Mouse (Mus musculus): Measurements from ENCODE around the gene Dlx2. TPM values are rescaled to one million over a fixed set of nuclear protein-coding genes. Genes with fewer than 3 reads are reported as not detected.

The Dlx2 gene
- polyA plus RNA-seq, 1 experiment = not detected

DNA sequence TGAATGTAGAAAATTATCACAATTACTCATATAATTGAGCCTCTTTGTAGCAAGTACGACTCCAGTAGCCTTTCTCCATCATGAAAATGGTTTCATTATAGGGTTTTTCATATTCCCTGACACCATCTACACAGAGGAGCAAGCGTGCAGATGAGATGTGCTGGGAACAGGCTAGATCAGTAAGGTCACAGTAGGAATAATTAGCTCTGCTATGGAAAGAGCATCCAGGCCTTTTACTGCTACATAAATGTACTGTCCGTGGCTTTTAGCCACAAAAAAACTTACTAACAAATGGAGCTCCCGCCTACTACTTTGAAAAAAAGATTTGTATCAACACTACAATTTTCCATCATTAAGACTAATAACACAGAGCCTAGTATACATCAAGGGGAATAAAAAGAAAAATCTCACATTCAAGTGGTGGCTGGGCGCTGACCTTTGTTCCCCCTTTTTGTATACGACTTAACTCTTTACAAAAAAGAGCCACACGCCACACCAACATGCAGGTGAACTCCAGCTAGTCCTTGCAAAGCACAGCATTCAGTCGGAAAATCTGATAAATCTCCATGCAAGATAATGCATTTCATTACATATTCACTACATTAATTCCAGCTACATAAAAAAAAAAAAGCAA lies 29.0 kb downstream of the Dlx2 start:
- TF ChIP-seq FLI1 (IDR thresholded peaks at IDR 0.05; ENCODE audit: low read length) = no peak
- no peak for TF ChIP-seq GATA1 (IDR thresholded peaks at IDR 0.05; ENCODE audit: borderline replicate concordance, low read length)
- Histone ChIP-seq H3K9me3 (no peaks in the 10 kb centered on the region), H3K4me1 (peaks cover under 1% of the 10 kb centered on the region), H3K4me3 (replicated peaks) (no peak overlapping the region), H3K36me3 (replicated peaks; ENCODE audit: low read length) (no peaks in the 10 kb centered on the region), H3K27me3 (replicated peaks) (peaks cover 18% of the 10 kb centered on the region)

DNA sequence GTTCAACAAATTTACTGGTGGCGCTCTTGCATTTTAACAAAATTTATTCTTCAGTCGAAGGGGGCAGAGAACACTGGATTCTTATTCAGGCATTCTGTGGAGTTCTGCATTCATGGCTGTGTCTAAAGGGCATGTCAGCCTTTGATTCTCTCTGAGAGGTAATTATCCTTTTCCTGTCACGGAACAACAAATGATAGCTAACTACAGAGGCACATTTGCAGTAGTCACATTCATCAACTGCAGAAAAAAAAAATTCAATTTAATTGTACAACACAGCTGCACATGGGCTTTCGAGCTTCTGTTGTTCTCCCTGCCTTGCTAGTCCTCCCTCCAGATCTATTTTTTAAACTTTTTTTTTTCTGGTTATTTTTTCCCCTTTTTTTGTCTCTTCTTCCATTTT lies 29.6 kb downstream of the Dlx2 start:
- no peaks in the 10 kb centered on the region for H3K9me3 ChIP-seq
- TF ChIP-seq GATA1 (IDR thresholded peaks at IDR 0.05; ENCODE audit: borderline replicate concordance, low read length) = no peak
- TF ChIP-seq FLI1 (IDR thresholded peaks at IDR 0.05; ENCODE audit: low read length) = no peak
- peaks cover 15% of the 10 kb centered on the region for H3K27me3 ChIP-seq (replicated peaks)
- H3K36me3 ChIP-seq (replicated peaks; ENCODE audit: low read length) = peaks cover 5% of the 10 kb centered on the region
- H3K4me3 ChIP-seq (replicated peaks) = no peak overlapping the region
- H3K4me1 ChIP-seq = no peaks in the 10 kb centered on the region

DNA sequence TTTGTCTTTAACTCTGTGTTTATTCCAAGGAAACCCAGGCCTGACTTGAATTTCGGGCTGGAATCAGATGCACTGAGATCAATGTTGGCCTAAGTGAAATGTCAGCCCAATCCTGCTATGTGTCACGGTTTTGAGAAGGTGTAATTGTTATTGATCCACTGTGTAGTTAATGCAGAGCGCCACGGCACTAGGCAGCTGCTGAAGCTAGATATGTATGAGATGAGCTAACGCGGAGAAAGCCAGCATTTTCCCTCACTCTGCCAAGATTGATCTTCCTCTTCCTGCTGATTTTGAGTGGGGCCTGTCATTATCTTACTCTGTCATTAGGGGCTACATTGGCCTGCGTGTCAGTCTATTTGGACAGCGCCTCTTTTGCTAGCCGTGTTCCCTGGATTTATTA lies 34.2 kb downstream of the Dlx2 start:
- peaks cover 3% of the 10 kb centered on the region for H3K27me3 ChIP-seq (replicated peaks)
- TF ChIP-seq FLI1 (IDR thresholded peaks at IDR 0.05; ENCODE audit: low read length) (no peak), GATA1 (IDR thresholded peaks at IDR 0.05; ENCODE audit: borderline replicate concordance, low read length) (no peak)
- H3K4me3 ChIP-seq (replicated peaks) = no peak overlapping the region

DNA sequence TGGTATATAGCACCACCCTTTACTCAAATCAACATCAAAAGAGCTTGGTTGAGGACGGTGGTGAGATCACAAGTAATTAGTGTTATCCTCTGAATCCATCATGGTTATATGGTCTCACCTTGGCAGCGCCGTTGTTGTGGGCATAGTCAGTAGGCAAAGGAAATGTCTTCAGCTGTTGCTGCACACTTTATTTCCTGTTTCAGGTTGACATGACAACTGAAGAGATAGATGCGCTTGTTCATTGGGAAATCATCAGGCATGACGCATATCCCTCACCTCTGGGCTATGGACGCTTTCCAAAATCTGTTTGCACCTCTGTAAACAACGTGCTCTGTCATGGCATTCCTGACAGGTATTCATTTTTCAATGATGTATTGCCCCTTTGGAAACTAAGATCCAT lies 35.3 kb downstream of the Dlx2 start:
- Histone ChIP-seq H3K4me3 (replicated peaks) (no peak overlapping the region), H3K9me3 (no peaks in the 10 kb centered on the region), H3K36me3 (replicated peaks; ENCODE audit: low read length) (peaks cover 12% of the 10 kb centered on the region), H3K27me3 (replicated peaks) (peaks cover 3% of the 10 kb centered on the region), H3K4me1 (no peaks in the 10 kb centered on the region)
- TF ChIP-seq FLI1 (IDR thresholded peaks at IDR 0.05; ENCODE audit: low read length) = no peak
- no peak for TF ChIP-seq GATA1 (IDR thresholded peaks at IDR 0.05; ENCODE audit: borderline replicate concordance, low read length)

More for the DNA sequence above, 34.2 kb downstream of the Dlx2 start:
- H3K36me3 ChIP-seq (replicated peaks; ENCODE audit: low read length) = peaks cover 12% of the 10 kb centered on the region
- no peaks in the 10 kb centered on the region for H3K9me3 ChIP-seq
- H3K4me1 ChIP-seq = no peaks in the 10 kb centered on the region

DNA sequence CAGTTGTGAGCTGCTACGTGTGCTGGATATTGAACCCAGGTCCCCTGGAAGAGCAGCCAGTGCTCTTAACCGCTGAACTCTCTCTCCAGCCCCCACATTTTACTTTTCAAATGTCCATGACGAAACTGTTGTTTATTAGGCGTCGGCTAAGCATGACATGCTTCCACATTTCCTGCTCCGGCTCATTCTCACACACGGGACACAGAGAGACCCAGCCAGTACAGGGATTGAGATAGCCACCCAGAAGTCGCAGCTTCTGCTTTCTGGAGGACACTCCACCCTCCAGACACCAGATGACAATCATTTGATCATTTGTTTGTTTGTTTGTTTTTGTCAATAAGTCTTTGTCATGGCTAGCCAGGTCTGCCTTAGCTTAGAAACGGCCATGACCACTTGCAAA lies 41.7 kb downstream of the Dlx2 start:
- no peaks in the 10 kb centered on the region for H3K4me1 ChIP-seq
- no peak for TF ChIP-seq FLI1 (IDR thresholded peaks at IDR 0.05; ENCODE audit: low read length)
- TF ChIP-seq GATA1 (IDR thresholded peaks at IDR 0.05; ENCODE audit: borderline replicate concordance, low read length) = no peak

DNA sequence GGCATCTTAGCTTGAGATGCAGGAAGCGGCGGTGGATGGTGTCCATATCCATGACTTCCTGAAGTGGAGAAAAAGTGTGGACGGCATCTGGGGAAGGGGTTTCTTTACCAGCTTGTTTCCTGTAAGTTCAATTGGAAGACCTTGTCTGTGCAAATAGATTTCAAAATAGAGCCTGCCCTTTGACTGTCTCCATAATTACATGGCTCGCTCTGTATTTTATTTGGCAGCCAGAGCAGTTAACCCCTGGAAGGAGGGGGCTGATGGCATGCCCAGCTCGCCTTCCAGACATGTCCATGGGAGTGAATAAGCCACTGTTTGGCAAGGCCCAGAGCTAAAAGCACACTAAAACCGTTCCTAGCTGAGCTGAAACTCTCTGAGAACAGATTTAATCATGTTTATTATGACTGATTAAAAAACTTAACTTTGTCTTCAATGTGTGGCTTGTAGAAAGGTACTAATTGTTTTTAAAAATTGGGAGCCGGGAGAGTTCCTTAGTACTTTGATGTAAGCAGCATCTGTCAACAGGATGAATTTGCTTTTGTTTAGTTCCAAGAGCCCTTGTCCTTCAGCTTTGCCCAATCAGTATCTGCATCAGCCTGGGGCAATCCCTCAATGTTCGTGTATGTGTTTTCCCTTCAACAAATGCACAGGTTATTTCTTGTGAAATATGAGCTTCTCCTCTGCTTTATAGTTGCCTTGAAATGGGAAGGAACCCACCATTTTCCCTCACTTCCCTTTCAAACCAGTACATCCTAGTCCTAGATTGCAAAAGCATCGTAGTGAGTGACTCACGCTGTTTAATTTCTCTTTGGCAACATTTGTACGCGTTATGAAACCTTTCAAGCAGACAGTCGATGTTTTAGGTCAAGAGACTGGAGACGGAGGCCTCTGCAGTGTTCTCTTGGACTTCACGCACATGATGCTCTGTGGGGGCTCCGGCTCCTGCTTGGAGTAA lies 47.0 kb downstream of the Dlx2 start:
- no peak for TF ChIP-seq GATA1 (IDR thresholded peaks at IDR 0.05; ENCODE audit: borderline replicate concordance, low read length)
- TF ChIP-seq FLI1 (IDR thresholded peaks at IDR 0.05; ENCODE audit: low read length) = no peak
- H3K27me3 ChIP-seq (replicated peaks) = no peaks in the 10 kb centered on the region
- no peaks in the 10 kb centered on the region for H3K9me3 ChIP-seq
- no peaks in the 10 kb centered on the region for H3K36me3 ChIP-seq (replicated peaks; ENCODE audit: low read length)
- H3K4me3 ChIP-seq (replicated peaks) = no peak overlapping the region
- no peaks in the 10 kb centered on the region for H3K4me1 ChIP-seq

More for the DNA sequence above, 41.7 kb downstream of the Dlx2 start:
- Histone ChIP-seq H3K9me3 (no peaks in the 10 kb centered on the region), H3K36me3 (replicated peaks; ENCODE audit: low read length) (no peaks in the 10 kb centered on the region), H3K27me3 (replicated peaks) (peaks cover 5% of the 10 kb centered on the region), H3K4me3 (replicated peaks) (no peak overlapping the region)

DNA sequence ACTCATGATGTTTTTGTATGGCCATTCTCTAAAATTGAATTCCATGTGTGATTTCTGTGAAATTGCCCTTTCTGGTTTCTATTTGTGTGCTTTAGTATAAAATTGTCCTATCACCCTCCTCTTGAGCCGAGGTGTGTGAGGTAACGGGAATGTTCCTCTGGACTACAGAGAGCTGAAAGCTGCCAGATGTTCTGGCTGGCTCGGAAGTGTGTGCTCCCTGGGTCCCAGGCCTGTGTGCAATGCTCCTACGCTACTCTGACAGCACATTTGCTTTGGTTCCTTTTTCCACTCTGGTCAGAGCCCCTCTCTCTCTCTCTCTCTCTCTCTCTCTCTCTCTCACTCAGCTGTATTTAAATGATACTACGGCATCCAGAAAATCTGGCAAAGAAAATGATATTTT lies 49.4 kb downstream of the Dlx2 start:
- peaks cover 9% of the 10 kb centered on the region for H3K4me1 ChIP-seq
- no peaks in the 10 kb centered on the region for H3K9me3 ChIP-seq
- no peaks in the 10 kb centered on the region for H3K27me3 ChIP-seq (replicated peaks)
- H3K4me3 ChIP-seq (replicated peaks) = no peak overlapping the region
- TF ChIP-seq GATA1 (IDR thresholded peaks at IDR 0.05; ENCODE audit: borderline replicate concordance, low read length) = no peak
- no peaks in the 10 kb centered on the region for H3K36me3 ChIP-seq (replicated peaks; ENCODE audit: low read length)

DNA sequence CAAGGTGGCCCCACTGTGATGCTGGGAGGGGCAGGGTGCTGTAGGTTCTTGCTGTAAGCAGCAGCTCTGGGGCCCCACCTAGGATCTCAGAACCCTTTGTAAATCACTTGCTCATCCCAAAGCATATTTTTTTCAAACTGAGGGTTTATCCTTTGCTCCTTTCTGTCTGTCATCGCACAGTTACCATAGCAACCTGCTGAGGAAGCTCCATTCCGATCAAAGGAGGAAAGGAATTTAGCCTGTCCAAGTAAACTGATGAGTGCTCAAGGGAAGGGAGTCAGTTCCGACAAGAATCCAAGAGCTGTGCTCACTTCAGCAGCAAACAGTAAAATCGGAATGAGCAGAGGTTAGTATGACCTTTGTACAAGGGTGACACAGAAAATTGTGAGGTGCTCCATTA lies 51.6 kb downstream of the Dlx2 start:
- peaks cover 9% of the 10 kb centered on the region for H3K4me1 ChIP-seq
- TF ChIP-seq GATA1 (IDR thresholded peaks at IDR 0.05; ENCODE audit: borderline replicate concordance, low read length) = no peak
- no peak for TF ChIP-seq FLI1 (IDR thresholded peaks at IDR 0.05; ENCODE audit: low read length)
- H3K27me3 ChIP-seq (replicated peaks) = no peaks in the 10 kb centered on the region
- no peaks in the 10 kb centered on the region for H3K9me3 ChIP-seq
- no peak overlapping the region for H3K4me3 ChIP-seq (replicated peaks)
- no peaks in the 10 kb centered on the region for H3K36me3 ChIP-seq (replicated peaks; ENCODE audit: low read length)

DNA sequence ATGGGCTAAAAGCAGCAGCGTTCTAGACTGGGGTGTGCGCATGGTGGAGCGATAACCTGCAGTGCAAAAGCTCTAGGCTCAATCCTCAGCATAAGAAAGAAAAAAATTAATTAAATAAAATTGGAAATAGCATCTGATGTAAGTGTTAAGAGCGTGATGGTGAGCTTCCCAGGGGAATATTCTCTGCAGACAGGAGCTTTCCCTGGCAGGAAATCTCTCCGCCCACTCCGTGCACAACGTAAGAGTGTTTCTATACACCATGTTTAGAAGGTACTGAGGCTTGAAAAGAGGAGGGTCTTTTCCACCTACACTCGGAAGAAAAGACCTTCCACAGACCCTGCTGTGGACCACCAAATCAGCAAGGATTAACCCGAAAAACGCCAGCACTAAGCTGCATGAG lies 52.1 kb downstream of the Dlx2 start:
- Histone ChIP-seq H3K4me3 (replicated peaks) (no peak overlapping the region), H3K4me1 (peaks cover 9% of the 10 kb centered on the region), H3K9me3 (no peaks in the 10 kb centered on the region), H3K36me3 (replicated peaks; ENCODE audit: low read length) (no peaks in the 10 kb centered on the region), H3K27me3 (replicated peaks) (no peaks in the 10 kb centered on the region)
- TF ChIP-seq FLI1 (IDR thresholded peaks at IDR 0.05; ENCODE audit: low read length) (no peak), GATA1 (IDR thresholded peaks at IDR 0.05; ENCODE audit: borderline replicate concordance, low read length) (no peak)

Other genes with a start within 250 kb of the Dlx2 start
- gene Slc25a12, start 179.0 kb downstream of the Dlx2 start, polyA plus RNA-seq (2012; ENCODE audit: insufficient read depth, low replicate concordance) = 4.7 and 7.9 TPM in 2 replicates
- gene Hat1, start 157.8 kb downstream of the Dlx2 start, polyA plus RNA-seq (2012; ENCODE audit: insufficient read depth, low replicate concordance) = 0.48 TPM in 1 of 2 replicates, not detected in the other
- gene Metap1d, start 93.5 kb downstream of the Dlx2 start, polyA plus RNA-seq (2012; ENCODE audit: insufficient read depth, low replicate concordance) = 3.5 TPM in 1 of 2 replicates, not detected in the other
- gene Dlx1, start 18.6 kb downstream of the Dlx2 start, polyA plus RNA-seq (2012; ENCODE audit: insufficient read depth, low replicate concordance) = 0.31 TPM in 1 of 2 replicates, not detected in the other
- 75.0 and 110 TPM in 2 replicates for gene Itga6, start 198.9 kb upstream of the Dlx2 start, polyA plus RNA-seq (2012; ENCODE audit: insufficient read depth, low replicate concordance)